Mouse (Mus musculus): Measurements from ENCODE around the gene Atg2a. TPM values are rescaled to one million over a fixed set of nuclear protein-coding genes. Genes with fewer than 3 reads are reported as not detected.

Gene Atg2a
- polyA plus RNA-seq, 1 experiment from 2014 or later: 13.6 TPM

DNA sequence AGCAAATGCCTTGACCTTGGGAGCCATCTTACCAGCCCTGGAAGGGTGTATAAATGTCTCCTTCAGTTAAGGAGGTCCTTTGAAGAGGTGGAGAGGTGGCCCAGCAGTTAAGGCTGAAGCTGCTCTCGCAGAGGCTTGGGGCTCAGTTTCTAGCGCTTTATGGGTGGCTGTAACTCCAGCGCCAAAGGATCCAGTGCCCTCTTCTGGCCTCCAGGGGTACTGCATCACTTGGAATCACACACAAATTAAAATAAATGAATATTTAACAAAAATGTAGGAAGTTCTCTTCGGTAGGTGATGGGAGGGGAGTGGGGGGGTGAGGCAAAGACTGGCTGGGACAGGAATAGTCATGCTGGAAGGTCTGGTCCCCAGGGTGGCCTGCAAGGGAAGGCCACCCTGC, 19.5 kb downstream of the Atg2a start:
- H3K9me3 ChIP-seq: no peaks in the 10 kb centered on the region
- peaks cover 67% of the 10 kb centered on the region for H3K36me3 ChIP-seq
- H3K4me3 ChIP-seq: no peak overlapping the region
- 79% methylated on average over 4 of the region's 4 CpGs for WGBS
- H3K4me1 ChIP-seq: no peaks in the 10 kb centered on the region
- H3K27me3 ChIP-seq: no peaks in the 10 kb centered on the region
- H3K9ac ChIP-seq (replicated peaks): no peak overlapping the region
- H3K4me2 ChIP-seq (replicated peaks): no peak overlapping the region
- H3K27ac ChIP-seq (replicated peaks): no peak overlapping the region
- no peak for ATAC-seq (ENCODE audit: low FRiP score, low read depth)

DNA sequence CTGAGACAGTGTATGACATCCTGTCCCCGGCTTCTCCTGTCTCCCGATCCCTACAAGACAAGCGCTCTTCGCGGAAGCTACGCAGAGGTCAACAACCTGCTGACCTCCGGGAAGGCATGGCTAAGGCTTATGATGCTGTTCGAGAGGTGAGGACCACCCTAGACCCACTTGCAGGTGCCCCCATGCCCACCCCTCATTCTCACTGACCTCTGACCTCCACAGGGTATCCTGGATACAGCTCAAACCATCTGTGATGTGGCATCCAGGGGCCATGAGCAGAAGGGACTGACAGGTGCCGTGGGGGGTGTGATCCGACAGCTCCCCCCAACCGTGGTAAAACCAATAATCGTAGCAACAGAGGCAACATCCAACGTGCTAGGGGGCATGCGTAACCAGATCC, 19.9 kb downstream of the Atg2a start:
- Histone ChIP-seq H3K27ac (replicated peaks) (no peak overlapping the region), H3K36me3 (peaks cover 63% of the 10 kb centered on the region), H3K9me3 (no peaks in the 10 kb centered on the region), H3K4me3 (no peak overlapping the region), H3K4me1 (no peaks in the 10 kb centered on the region), H3K9ac (replicated peaks) (no peak overlapping the region), H3K27me3 (no peaks in the 10 kb centered on the region), H3K4me2 (replicated peaks) (no peak overlapping the region)
- no peak for ATAC-seq (ENCODE audit: low FRiP score, low read depth)
- WGBS: 93% methylated on average over 14 of the region's 14 CpGs

DNA sequence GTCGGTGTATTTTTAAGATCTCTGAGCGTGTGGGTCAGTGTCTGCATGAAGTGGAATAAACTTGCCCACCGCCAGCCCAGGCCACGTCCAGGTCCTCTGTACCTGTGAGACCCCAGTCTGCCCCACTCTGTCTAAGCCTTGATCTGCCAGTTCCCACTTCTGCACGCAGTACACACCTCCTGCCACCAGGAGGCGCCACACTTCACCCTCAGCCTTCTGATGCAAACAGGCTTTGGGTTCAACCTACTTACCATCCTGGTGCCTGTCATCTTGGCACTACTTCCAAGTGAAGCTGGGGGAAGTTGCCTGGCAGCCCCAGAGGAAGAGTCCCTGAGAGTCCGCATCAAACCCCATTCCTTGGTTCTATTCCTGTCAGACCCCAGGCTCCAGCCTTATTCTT, 20.8 kb downstream of the Atg2a start:
- ATAC-seq (ENCODE audit: low FRiP score, low read depth): no peak
- no peak overlapping the region for H3K4me3 ChIP-seq
- H3K4me1 ChIP-seq: no peaks in the 10 kb centered on the region
- no peak overlapping the region for H3K9ac ChIP-seq (replicated peaks)
- WGBS: 61% methylated on average over 7 of the region's 7 CpGs
- H3K27ac ChIP-seq (replicated peaks): no peak overlapping the region
- H3K4me2 ChIP-seq (replicated peaks): no peak overlapping the region
- no peaks in the 10 kb centered on the region for H3K27me3 ChIP-seq
- no peaks in the 10 kb centered on the region for H3K9me3 ChIP-seq
- peaks cover 55% of the 10 kb centered on the region for H3K36me3 ChIP-seq

DNA sequence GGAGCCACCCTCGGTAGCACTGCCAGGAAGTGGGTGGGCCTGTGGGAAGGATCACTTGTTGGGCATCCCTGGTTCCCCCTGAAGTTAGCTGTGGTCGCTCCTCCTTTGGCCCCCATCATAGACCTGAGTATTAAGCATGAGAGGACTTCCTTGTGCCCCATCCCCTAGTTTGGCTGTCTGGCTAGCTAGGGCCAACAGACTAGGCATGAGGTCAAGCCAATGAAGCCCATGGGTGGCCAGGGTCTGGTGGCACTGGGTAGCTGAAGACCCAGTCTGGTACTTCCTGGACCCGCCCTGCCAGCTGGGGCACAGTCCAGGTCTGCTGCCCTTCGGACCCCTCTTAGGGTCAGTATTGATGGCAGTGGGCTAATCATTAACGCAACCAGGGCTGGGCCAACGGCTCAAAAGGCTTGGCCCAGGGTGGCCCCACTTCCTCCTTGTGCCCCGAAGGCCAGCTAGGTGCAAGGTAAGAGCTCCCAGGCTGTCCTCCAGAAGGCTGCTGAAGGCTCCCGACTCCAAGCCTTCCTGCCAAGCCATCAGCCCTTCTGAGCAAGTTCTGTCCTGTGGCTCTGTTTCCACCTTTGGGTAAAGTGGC, 21.5 kb downstream of the Atg2a start:
- ATAC-seq (ENCODE audit: low FRiP score, low read depth): no peak
- no peak overlapping the region for H3K4me2 ChIP-seq (replicated peaks)
- WGBS: 87% methylated on average over 8 of the region's 8 CpGs

DNA sequence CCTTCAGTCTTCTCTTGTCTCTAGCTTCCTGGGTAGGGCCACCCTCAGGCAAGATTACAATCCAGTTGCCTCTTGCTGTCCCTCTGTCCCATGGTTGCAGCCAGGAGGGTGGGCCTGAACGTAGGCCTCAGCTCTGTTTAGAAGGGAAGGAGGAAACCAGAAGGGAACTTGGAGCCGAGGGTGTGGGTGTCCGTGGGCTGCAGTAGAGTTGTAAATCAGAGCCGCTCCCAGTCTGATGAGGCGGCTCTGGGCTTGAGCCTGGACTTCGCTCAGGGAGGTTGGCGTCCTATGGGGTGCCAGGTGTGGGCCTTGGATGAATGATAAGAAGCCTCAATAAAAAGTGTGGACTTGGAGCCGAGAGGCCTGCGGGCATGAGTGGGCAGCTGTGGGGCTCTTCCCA, 22.7 kb downstream of the Atg2a start:
- ATAC-seq (ENCODE audit: low FRiP score, low read depth): no peak
- Histone ChIP-seq H3K4me1 (0 out of 2 replicates have a peak, but pooled peaks cover 3% of the 10 kb centered on the region), H3K4me2 (replicated peaks) (no peak overlapping the region), H3K9me3 (no peaks in the 10 kb centered on the region), H3K4me3 (no peak overlapping the region), H3K27me3 (0 out of 2 replicates have a peak, but pooled peaks cover 7% of the 10 kb centered on the region), H3K36me3 (peaks cover 35% of the 10 kb centered on the region), H3K27ac (replicated peaks) (no peak overlapping the region), H3K9ac (replicated peaks) (peak overlapping the region; percentile 31; the same call in 1 of the 2 replicates)
- 85% methylated on average over 9 of the region's 9 CpGs for WGBS

More for the DNA sequence above, 21.5 kb downstream of the Atg2a start:
- Histone ChIP-seq H3K27ac (replicated peaks) (no peak overlapping the region), H3K9me3 (no peaks in the 10 kb centered on the region), H3K4me1 (no peaks in the 10 kb centered on the region), H3K36me3 (peaks cover 48% of the 10 kb centered on the region), H3K27me3 (0 out of 2 replicates have a peak, but pooled peaks cover 6% of the 10 kb centered on the region), H3K4me3 (no peak overlapping the region), H3K9ac (replicated peaks) (no peak overlapping the region)

DNA sequence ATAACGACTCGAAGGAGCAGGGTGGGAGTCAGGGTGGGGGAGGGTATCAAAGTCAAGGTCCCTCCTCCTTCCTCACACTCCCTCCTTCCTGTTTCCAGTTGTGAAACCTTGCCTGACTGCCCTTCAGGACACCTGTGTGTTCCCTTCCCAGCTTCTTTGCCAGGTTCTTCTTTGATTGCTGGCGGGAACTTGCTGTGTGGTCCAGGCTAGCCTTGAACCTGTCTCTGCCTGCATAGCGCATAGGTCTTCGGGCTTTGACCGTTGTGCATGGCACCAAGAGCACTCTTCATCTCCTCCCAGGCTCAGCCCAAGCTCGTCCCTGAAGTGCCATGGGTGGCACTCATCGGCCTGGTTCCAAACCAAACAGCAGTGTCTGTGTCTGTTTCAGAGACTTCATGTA, 23.5 kb downstream of the Atg2a start:
- Histone ChIP-seq H3K27me3 (0 out of 2 replicates have a peak, but pooled peaks cover 7% of the 10 kb centered on the region), H3K27ac (replicated peaks) (no peak overlapping the region), H3K9me3 (no peaks in the 10 kb centered on the region), H3K4me2 (replicated peaks) (no peak overlapping the region), H3K4me3 (no peak overlapping the region), H3K36me3 (peaks cover 27% of the 10 kb centered on the region), H3K4me1 (0 out of 2 replicates have a peak, but pooled peaks cover 3% of the 10 kb centered on the region), H3K9ac (replicated peaks) (no peak overlapping the region)
- ATAC-seq (ENCODE audit: low FRiP score, low read depth): no peak
- 90% methylated on average over 8 of the region's 8 CpGs for WGBS

DNA sequence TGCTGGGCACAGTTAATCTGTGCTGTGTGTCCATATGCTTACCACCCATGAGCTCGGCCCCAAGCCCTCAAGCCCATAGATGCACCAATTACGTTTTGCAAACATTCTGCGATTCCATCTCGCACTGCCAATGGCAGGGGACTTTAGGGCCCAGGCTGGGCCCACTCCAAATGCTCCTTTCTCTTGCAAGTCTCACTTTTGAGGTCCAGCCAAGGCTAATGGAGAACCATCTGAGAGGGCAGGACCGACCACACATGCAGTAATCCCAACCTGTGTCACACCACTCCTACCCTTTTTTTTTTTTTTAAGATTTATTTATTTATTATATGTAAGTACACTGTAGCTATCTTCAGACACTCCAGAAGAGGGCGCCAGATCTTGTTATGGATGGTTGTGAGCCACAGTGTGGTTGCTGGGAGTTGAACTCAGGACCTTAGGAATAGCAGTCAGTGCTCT, 24.3 kb downstream of the Atg2a start:
- no peak for ATAC-seq (ENCODE audit: low FRiP score, low read depth)
- H3K27ac ChIP-seq (replicated peaks): no peak overlapping the region
- H3K9me3 ChIP-seq: no peaks in the 10 kb centered on the region

DNA sequence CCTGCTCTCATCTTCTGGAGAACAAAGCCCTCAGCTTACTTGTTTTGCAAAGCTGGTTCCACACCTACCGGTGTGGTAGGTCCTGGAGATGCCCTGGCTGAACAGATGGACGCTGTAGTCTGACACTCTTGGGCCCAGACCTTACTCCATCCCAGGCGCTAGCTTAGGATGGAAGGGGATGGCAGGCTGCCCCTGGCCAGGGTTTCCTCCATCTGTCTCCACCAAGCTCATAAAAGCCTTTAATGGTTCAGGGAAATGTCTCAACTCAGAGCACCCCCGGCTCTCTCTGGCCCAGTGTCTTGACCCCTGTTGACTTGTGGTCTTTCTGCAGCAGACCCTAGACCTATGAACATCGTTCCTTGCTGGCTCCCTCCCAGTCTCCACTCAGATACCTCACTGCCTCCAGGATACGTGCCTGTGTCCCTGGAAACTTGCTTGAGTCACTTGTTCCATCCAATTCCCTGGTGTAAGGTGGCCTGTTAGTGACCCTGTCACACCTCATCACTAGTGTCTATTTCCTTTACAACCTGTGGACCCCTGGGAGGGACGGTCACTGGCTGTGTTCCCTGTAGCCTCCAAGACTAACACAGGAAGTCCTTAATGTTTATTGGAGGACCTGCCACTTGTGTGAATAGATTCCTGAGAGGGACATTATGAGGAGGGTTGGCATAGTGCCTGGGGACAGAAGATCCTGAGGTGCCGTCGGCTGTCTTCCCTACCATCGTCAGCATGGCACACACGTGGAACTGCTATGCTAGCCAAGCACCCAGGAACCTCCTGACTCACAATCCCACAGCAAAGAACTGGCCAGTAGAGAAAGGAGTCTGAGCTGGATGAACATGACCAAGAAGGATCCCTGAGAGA, 26.1 kb downstream of the Atg2a start:
- no peaks in the 10 kb centered on the region for H3K9me3 ChIP-seq
- H3K4me2 ChIP-seq (replicated peaks): no peak overlapping the region
- 0 out of 2 replicates have a peak, but pooled peaks cover 3% of the 10 kb centered on the region for H3K4me1 ChIP-seq
- H3K27ac ChIP-seq (replicated peaks): no peak overlapping the region
- 76% methylated on average over 11 of the region's 11 CpGs for WGBS
- ATAC-seq (ENCODE audit: low FRiP score, low read depth): no peak
- no peak overlapping the region for H3K4me3 ChIP-seq
- H3K9ac ChIP-seq (replicated peaks): no peak overlapping the region
- H3K27me3 ChIP-seq: 0 out of 2 replicates have a peak, but pooled peaks cover 7% of the 10 kb centered on the region
- 0 out of 2 replicates have a peak, but pooled peaks cover 2% of the 10 kb centered on the region for H3K36me3 ChIP-seq

More for the DNA sequence above, 24.3 kb downstream of the Atg2a start:
- 64% methylated on average over 6 of the region's 6 CpGs for WGBS
- 0 out of 2 replicates have a peak, but pooled peaks cover 7% of the 10 kb centered on the region for H3K27me3 ChIP-seq
- 0 out of 2 replicates have a peak, but pooled peaks cover 3% of the 10 kb centered on the region for H3K4me1 ChIP-seq
- no peak overlapping the region for H3K4me2 ChIP-seq (replicated peaks)
- no peak overlapping the region for H3K4me3 ChIP-seq
- no peak overlapping the region for H3K9ac ChIP-seq (replicated peaks)
- peaks cover 19% of the 10 kb centered on the region for H3K36me3 ChIP-seq

DNA sequence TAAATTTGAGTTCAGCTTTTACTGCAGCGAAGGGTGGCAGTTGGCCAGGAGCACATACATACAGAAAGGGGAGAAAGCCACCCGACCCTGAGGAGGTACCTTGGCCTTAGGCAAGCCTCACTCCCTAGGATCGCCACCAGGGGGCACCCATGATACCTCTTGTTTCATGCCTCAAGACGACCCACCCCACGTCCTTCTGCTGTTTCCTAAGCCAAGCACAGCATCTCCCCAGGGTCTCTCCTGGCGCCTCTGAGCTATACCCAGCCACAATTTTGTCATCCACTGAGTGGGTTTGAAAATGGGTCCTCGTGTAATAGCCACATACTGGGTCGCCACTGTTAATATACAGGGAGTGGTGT, 26.7 kb downstream of the Atg2a start:
- no peak overlapping the region for H3K4me3 ChIP-seq
- H3K27me3 ChIP-seq: 0 out of 2 replicates have a peak, but pooled peaks cover 7% of the 10 kb centered on the region
- ATAC-seq (ENCODE audit: low FRiP score, low read depth): peak; percentile 56
- no peak overlapping the region for H3K4me2 ChIP-seq (replicated peaks)
- H3K9me3 ChIP-seq: no peaks in the 10 kb centered on the region
- 16% methylated on average over 8 of the region's 8 CpGs for WGBS
- H3K9ac ChIP-seq (replicated peaks): no peak overlapping the region
- H3K36me3 ChIP-seq: no peaks in the 10 kb centered on the region
- H3K4me1 ChIP-seq: 0 out of 2 replicates have a peak, but pooled peaks cover 3% of the 10 kb centered on the region
- no peak overlapping the region for H3K27ac ChIP-seq (replicated peaks)

DNA sequence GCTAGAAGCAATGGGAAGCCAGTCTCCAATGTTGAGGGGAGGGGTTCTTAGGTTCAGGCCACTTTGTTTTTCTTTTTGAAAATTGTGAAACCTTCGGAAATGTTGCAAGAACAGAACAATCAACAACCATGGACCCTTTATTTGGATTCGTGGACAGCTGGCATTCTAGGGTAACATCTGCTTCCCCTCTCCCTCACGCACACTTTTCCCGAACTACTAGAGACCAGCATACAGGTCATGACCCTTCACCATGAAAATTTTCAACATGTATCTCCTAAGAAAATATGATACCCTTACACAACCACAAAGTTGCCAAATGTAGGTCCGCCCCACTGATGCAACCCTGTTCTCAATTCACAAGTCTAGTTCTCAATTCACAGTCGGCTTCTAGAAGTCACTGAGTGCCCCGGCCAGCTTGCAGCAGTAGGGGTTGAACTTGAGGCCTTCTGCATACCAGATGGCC, 27.2 kb downstream of the Atg2a start:
- no peak overlapping the region for H3K9ac ChIP-seq (replicated peaks)
- H3K27me3 ChIP-seq: 0 out of 2 replicates have a peak, but pooled peaks cover 7% of the 10 kb centered on the region
- no peaks in the 10 kb centered on the region for H3K9me3 ChIP-seq
- ATAC-seq (ENCODE audit: low FRiP score, low read depth): no peak
- H3K4me3 ChIP-seq: no peak overlapping the region
- whole genome bisulfite sequencing: 85% methylated on average over 7 of the region's 7 CpGs
- H3K36me3 ChIP-seq: no peaks in the 10 kb centered on the region
- H3K4me2 ChIP-seq (replicated peaks): no peak overlapping the region
- 0 out of 2 replicates have a peak, but pooled peaks cover 3% of the 10 kb centered on the region for H3K4me1 ChIP-seq
- no peak overlapping the region for H3K27ac ChIP-seq (replicated peaks)

DNA sequence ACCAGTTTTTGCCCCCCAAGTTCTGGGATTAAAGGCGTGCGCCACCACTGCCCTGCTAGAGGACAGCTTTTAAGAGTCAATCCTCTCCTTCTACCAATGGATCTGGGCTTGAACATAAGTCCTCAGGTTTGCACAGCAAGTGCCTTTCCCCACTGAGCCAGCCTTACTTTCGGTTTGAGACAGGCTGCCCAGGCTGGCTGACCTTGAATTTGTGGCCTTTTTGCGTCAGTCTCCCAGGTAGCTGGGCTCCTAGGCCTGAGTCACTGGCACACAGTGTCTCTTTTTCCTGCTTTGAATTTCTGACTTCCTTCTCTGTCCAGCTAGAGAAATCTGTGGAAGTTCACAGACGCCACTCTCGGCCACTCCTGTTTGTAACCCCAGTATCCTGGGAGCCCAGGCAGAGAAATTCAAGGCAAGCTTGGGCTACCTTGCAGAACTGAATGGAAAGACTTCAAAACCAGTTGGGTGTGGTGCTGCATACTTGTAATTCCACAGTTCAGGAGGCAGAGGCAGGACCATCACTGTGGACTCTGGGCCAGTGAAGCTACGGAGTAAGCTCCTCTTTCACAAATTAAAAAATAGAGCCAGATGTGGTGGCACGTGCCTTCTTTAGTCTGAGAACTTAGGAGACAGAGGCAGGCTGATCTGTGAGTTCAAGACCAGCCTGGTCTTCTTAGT, 28.5 kb downstream of the Atg2a start:
- H3K36me3 ChIP-seq: no peaks in the 10 kb centered on the region
- no peak for ATAC-seq (ENCODE audit: low FRiP score, low read depth)
- H3K4me1 ChIP-seq: 0 out of 2 replicates have a peak, but pooled peaks cover 3% of the 10 kb centered on the region
- 0 out of 2 replicates have a peak, but pooled peaks cover 7% of the 10 kb centered on the region for H3K27me3 ChIP-seq
- H3K27ac ChIP-seq (replicated peaks): no peak overlapping the region
- WGBS: 86% methylated on average over 8 of the region's 8 CpGs
- no peak overlapping the region for H3K9ac ChIP-seq (replicated peaks)
- no peak overlapping the region for H3K4me3 ChIP-seq
- no peak overlapping the region for H3K4me2 ChIP-seq (replicated peaks)
- H3K9me3 ChIP-seq: no peaks in the 10 kb centered on the region

Measured in midbrain, embryonic 12.5 days (tissue).